Mouse (Mus musculus) heart, embryonic 13.5 days (tissue): ENCODE results near the gene Adra2b. TPM values are rescaled to one million over a fixed set of nuclear protein-coding genes. Genes with fewer than 3 reads are reported as not detected.

Source experiments
- ATAC-seq: fragments of 200-750 bp; cut with Nextera tagmentation; 2 replicates; pipeline ENCODE4 v1.8.0; 2017; ENCODE audit warnings: moderate TSS enrichment; ENCODE audit not compliant: insufficient number of reproducible peaks, low FRiP score, low TSS enrichment; ENCODE audit errors: extremely low read depth
- H3K27ac ChIP-seq: fragments of 300-500 bp; sonication (generic); replicated peaks from 2 replicates; pipeline ENCODE4 v1.5.1; 2015; ENCODE audit warnings: moderate library complexity, mild to moderate bottlenecking, inconsistent platforms
- H3K27me3 ChIP-seq: fragments of 300-500 bp; sonication (generic); replicated peaks from 2 replicates; pipeline ENCODE4 v1.6.1; 2015; ENCODE audit warnings: mild to moderate bottlenecking, inconsistent platforms
- H3K36me3 ChIP-seq: fragments of 300-500 bp; sonication (generic); 2 replicates; pipeline ENCODE4 v1.6.1; 2015; ENCODE audit warnings: mild to moderate bottlenecking, inconsistent platforms
- H3K4me1 ChIP-seq: fragments of 300-500 bp; sonication (generic); 2 replicates; pipeline ENCODE4 v1.6.1; 2015; ENCODE audit warnings: inconsistent platforms
- H3K4me2 ChIP-seq: fragments of 300-500 bp; sonication (generic); 2 replicates; pipeline ENCODE4 v1.6.1; 2015; ENCODE audit warnings: inconsistent platforms, mild to moderate bottlenecking, moderate library complexity
- H3K4me3 ChIP-seq: fragments of 300-500 bp; sonication (generic); 2 replicates; pipeline ENCODE4 v1.5.1; 2015; ENCODE audit warnings: moderate library complexity, mild to moderate bottlenecking, inconsistent platforms
- H3K9ac ChIP-seq: fragments of 300-500 bp; sonication (generic); 2 replicates; pipeline ENCODE4 v1.6.1; 2015; ENCODE audit warnings: inconsistent platforms, mild to moderate bottlenecking, moderate library complexity
- H3K9me3 ChIP-seq: fragments of 300-500 bp; sonication (generic); 2 replicates; pipeline ENCODE4 v1.6.1; 2016; ENCODE audit warnings: inconsistent platforms
- WGBS: fragments of 180-500 bp; shearing (Covaris S2); methylation state at CpG from one replicate; pipeline ENCODE4 v1.1.7; 2015; ENCODE audit warnings: mixed read lengths; 5-methylcytosine and 5-hydroxymethylcytosine counted together
- polyA plus RNA-seq: library from polyadenylated mRNA; unstranded; fragments of >200 nt; fragmentation: Nextera tagmentation; extraction: Ambion mirVana; gene quantifications from 2 replicates; pipeline ENCODE4 v1.2.1, GENCODE M21; 2015

Gene Adra2b
- polyA plus RNA-seq, 1 experiment from 2014 or later, result 1.6 TPM

GRCm38 (mm10) chr2:127338833-127339232, 24.2 kb upstream of the Adra2b start:
- no peak overlapping the region; the same call in 1 of the 2 replicates for H3K4me2 ChIP-seq
- H3K27me3 ChIP-seq, result peaks cover 58% of the 10 kb centered on the region
- no peaks in the 10 kb centered on the region for H3K9me3 ChIP-seq
- H3K36me3 ChIP-seq, result no peaks in the 10 kb centered on the region
- no peak for ATAC-seq
- H3K27ac ChIP-seq, result no peak overlapping the region
- WGBS, result 61% methylated on average over 4 of the region's 4 CpGs
- peaks cover 26% of the 10 kb centered on the region for H3K4me1 ChIP-seq
- no peak overlapping the region for H3K4me3 ChIP-seq
- no peak overlapping the region; the same call in 1 of the 2 replicates for H3K9ac ChIP-seq

GRCm38 (mm10) chr2:127339262-127339661, 23.7 kb upstream of the Adra2b start:
- Histone ChIP-seq H3K4me3 (no peak overlapping the region), H3K4me1 (peaks cover 22% of the 10 kb centered on the region), H3K36me3 (no peaks in the 10 kb centered on the region), H3K27ac (no peak overlapping the region), H3K9ac (no peak overlapping the region; the same call in 1 of the 2 replicates), H3K27me3 (peaks cover 58% of the 10 kb centered on the region), H3K4me2 (no peak overlapping the region), H3K9me3 (no peaks in the 10 kb centered on the region)
- 61% methylated on average over 6 of the region's 6 CpGs for WGBS
- no peak for ATAC-seq

- H3K4me3 ChIP-seq, result no peak overlapping the region
- H3K27ac ChIP-seq, result no peak overlapping the region
- no peaks in the 10 kb centered on the region for H3K9me3 ChIP-seq
- ATAC-seq, result no peak
- H3K9ac ChIP-seq, result no peak overlapping the region
- H3K4me2 ChIP-seq, result no peak overlapping the region
- H3K27me3 ChIP-seq, result peaks cover 41% of the 10 kb centered on the region
- peaks cover 6% of the 10 kb centered on the region for H3K4me1 ChIP-seq
- 11% methylated on average over 3 of the region's 3 CpGs for WGBS
- no peaks in the 10 kb centered on the region for H3K36me3 ChIP-seq
These were observed 21.8 kb upstream of the Adra2b start for GRCm38 (mm10) chr2:127341159-127341558.

GRCm38 (mm10) chr2:127346334-127346733, 16.7 kb upstream of the Adra2b start:
- WGBS, result 47% methylated on average over 1 of the region's 1 CpGs

GRCm38 (mm10) chr2:127347147-127347985, 15.6 kb upstream of the Adra2b start:
- Histone ChIP-seq H3K27ac (no peak overlapping the region), H3K4me1 (no peaks in the 10 kb centered on the region), H3K27me3 (peaks cover 27% of the 10 kb centered on the region; the same call in 1 of the 2 replicates), H3K9ac (no peak overlapping the region), H3K4me2 (no peak overlapping the region), H3K36me3 (no peaks in the 10 kb centered on the region), H3K9me3 (no peaks in the 10 kb centered on the region), H3K4me3 (no peak overlapping the region)
- ATAC-seq, result no peak
- 71% methylated on average over 13 of the region's 13 CpGs for WGBS

More at GRCm38 (mm10) chr2:127346334-127346733, 16.7 kb upstream of the Adra2b start:
- H3K9me3 ChIP-seq, result no peaks in the 10 kb centered on the region
- peaks cover 34% of the 10 kb centered on the region for H3K27me3 ChIP-seq
- H3K27ac ChIP-seq, result no peak overlapping the region
- H3K4me1 ChIP-seq, result no peaks in the 10 kb centered on the region
- ATAC-seq, result no peak
- H3K4me3 ChIP-seq, result no peak overlapping the region
- H3K4me2 ChIP-seq, result no peak overlapping the region
- H3K9ac ChIP-seq, result no peak overlapping the region
- H3K36me3 ChIP-seq, result no peaks in the 10 kb centered on the region

GRCm38 (mm10) chr2:127353881-127354280, 9.1 kb upstream of the Adra2b start:
- Histone ChIP-seq H3K27me3 (peaks cover 59% of the 10 kb centered on the region), H3K4me2 (no peak overlapping the region), H3K4me1 (no peaks in the 10 kb centered on the region), H3K36me3 (no peaks in the 10 kb centered on the region), H3K9ac (no peak overlapping the region), H3K4me3 (no peak overlapping the region), H3K9me3 (no peaks in the 10 kb centered on the region), H3K27ac (no peak overlapping the region)
- WGBS, result 80% methylated on average over 4 of the region's 4 CpGs
- ATAC-seq, result no peak

GRCm38 (mm10) chr2:127363282-127363652, 259 bp downstream of the Adra2b start:
- peaks cover 27% of the 10 kb centered on the region for H3K4me1 ChIP-seq
- H3K9ac ChIP-seq, result peak overlapping the region; percentile 75
- no peaks in the 10 kb centered on the region for H3K9me3 ChIP-seq
- no peak overlapping the region for H3K27ac ChIP-seq
- H3K4me2 ChIP-seq, result peak overlapping the region; percentile 93
- peak overlapping the region; percentile 57 for H3K4me3 ChIP-seq
- peaks cover 90% of the 10 kb centered on the region for H3K27me3 ChIP-seq
- no peaks in the 10 kb centered on the region for H3K36me3 ChIP-seq
- ATAC-seq, result 0 out of 2 replicates have a peak, but pooled peaks have one; percentile 25
- WGBS, result under 1% methylated on average over 28 of the region's 28 CpGs

- H3K27ac ChIP-seq, result no peak overlapping the region
- H3K9me3 ChIP-seq, result no peaks in the 10 kb centered on the region
- peaks cover 86% of the 10 kb centered on the region for H3K27me3 ChIP-seq
- H3K4me2 ChIP-seq, result peak overlapping the region; percentile 93
- peak overlapping the region; percentile 57 for H3K4me3 ChIP-seq
- peak overlapping the region; percentile 75 for H3K9ac ChIP-seq
- ATAC-seq, result peak; percentile 35; the same call in 1 of the 2 replicates
- WGBS, result 3% methylated on average over 20 of the region's 20 CpGs
- H3K4me1 ChIP-seq, result peaks cover 27% of the 10 kb centered on the region
- no peaks in the 10 kb centered on the region for H3K36me3 ChIP-seq
These were observed 688 bp downstream of the Adra2b start for GRCm38 (mm10) chr2:127363696-127364095.

- Histone ChIP-seq H3K9ac (peak overlapping the region; percentile 75; the same call in 1 of the 2 replicates), H3K4me2 (peak overlapping the region; percentile 93), H3K4me3 (peak overlapping the region; percentile 57), H3K27me3 (peaks cover 85% of the 10 kb centered on the region), H3K9me3 (no peaks in the 10 kb centered on the region), H3K4me1 (peaks cover 30% of the 10 kb centered on the region), H3K36me3 (no peaks in the 10 kb centered on the region), H3K27ac (no peak overlapping the region)
- 6% methylated on average over 8 of the region's 8 CpGs for WGBS
- ATAC-seq, result no peak
These were observed 1.4 kb downstream of the Adra2b start for GRCm38 (mm10) chr2:127364452-127364851.

- no peak overlapping the region for H3K4me3 ChIP-seq
- peaks cover 57% of the 10 kb centered on the region for H3K27me3 ChIP-seq
- no peaks in the 10 kb centered on the region for H3K36me3 ChIP-seq
- peaks cover 58% of the 10 kb centered on the region for H3K4me1 ChIP-seq
- H3K4me2 ChIP-seq, result peak overlapping the region; percentile 93
- H3K27ac ChIP-seq, result no peak overlapping the region
- no peaks in the 10 kb centered on the region for H3K9me3 ChIP-seq
- 52% methylated on average over 10 of the region's 10 CpGs for WGBS
- ATAC-seq, result no peak
- no peak overlapping the region for H3K9ac ChIP-seq
These were observed 4.3 kb downstream of the Adra2b start for GRCm38 (mm10) chr2:127367126-127367820.

GRCm38 (mm10) chr2:127369703-127370376, 6.8 kb downstream of the Adra2b start:
- no peak for ATAC-seq
- Histone ChIP-seq H3K9ac (peak overlapping the region; percentile 38), H3K4me1 (peaks cover 54% of the 10 kb centered on the region), H3K27ac (peak overlapping the region; percentile 76; the same call in 1 of the 2 replicates), H3K9me3 (no peaks in the 10 kb centered on the region), H3K4me3 (peak overlapping the region; percentile 36), H3K27me3 (peaks cover 32% of the 10 kb centered on the region), H3K36me3 (no peaks in the 10 kb centered on the region), H3K4me2 (peak overlapping the region; percentile 93)
- 47% methylated on average over 5 of the region's 5 CpGs for WGBS
